Mouse (Mus musculus): ENCODE measurements around the gene Ror2. TPM values are rescaled to one million over a fixed set of nuclear protein-coding genes. Genes with fewer than 3 reads are reported as not detected.

Ror2 gene
- total RNA-seq, 1 experiment, result 15.1 TPM

DNA sequence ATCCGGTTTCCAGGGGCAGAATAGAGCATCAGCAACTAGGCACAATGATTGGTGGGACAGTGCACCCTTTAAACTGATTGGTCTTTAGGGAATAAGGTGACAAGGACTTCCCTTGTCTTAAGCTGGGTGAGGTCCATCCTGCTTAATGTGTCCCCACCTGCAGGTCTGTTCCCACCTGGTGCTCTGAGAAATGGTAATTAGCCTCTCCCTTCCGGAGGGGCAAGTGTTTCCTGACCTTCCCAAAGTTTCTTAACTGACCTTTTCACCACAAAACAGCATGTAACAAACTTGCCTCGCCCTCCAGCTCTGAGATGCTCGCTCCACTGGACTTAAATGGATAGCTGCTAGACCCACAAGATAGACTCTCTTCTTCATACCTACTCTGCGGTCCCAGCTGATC lies 101.8 kb downstream of the Ror2 start:
- Histone ChIP-seq H3K4me3 (ENCODE audit: insufficient read depth in 1 of 2, low read depth in 1 of 2, low read length in 2 of 2, poor library complexity in 1 of 2, severe bottlenecking in 1 of 2) (peak overlapping the region; percentile 49 to 54), H3K9ac (ENCODE audit: insufficient read depth, low read depth, low read length, poor library complexity, severe bottlenecking) (peak overlapping the region; percentile 31; the same call in 1 of the 2 replicates), H3K9me3 (ENCODE audit: control insufficient read depth, insufficient read depth, low read depth, low read length) (no peaks in the 10 kb centered on the region), H3K36me3 (ENCODE audit: control insufficient read depth, insufficient read depth, low read length, poor library complexity, severe bottlenecking) (peaks cover 7% of the 10 kb centered on the region; the same call in 1 of the 2 replicates), H3K27ac (ENCODE audit: insufficient read depth, low read depth, low read length, poor library complexity, severe bottlenecking) (peak overlapping the region; percentile 93), H3K4me1 (ENCODE audit: control insufficient read depth in 2 of 2, insufficient read depth in 2 of 2, low read length in 2 of 2, poor library complexity in 1 of 2) (peaks cover 8 to 35% of the 10 kb centered on the region in 2 experiments; a peak in 3 of 4 replicates)
- DNase-seq (ENCODE audit: low read depth, low spot score), result peak; percentile 65
- TF ChIP-seq ZC3H11A (IDR thresholded peaks at IDR 0.05; ENCODE audit: borderline replicate concordance, low read depth, low read length) (no peak), CHD2 (IDR thresholded peaks at IDR 0.05; ENCODE audit: low read depth, low read length) (no peak), MAFK (IDR thresholded peaks at IDR 0.05; ENCODE audit: insufficient read depth, low read depth, low read length) (no peak), HCFC1 (IDR thresholded peaks at IDR 0.05; ENCODE audit: borderline replicate concordance, insufficient read depth, low read length) (no peak), ZNF384 (IDR thresholded peaks at IDR 0.05; ENCODE audit: low read depth, low read length) (no peak)
- in situ Hi-C loops (cut with MboI; ENCODE audit: low sequenced_read_pairs in 2 of 2, unreplicated experiment in 2 of 2), result no loop called here

DNA sequence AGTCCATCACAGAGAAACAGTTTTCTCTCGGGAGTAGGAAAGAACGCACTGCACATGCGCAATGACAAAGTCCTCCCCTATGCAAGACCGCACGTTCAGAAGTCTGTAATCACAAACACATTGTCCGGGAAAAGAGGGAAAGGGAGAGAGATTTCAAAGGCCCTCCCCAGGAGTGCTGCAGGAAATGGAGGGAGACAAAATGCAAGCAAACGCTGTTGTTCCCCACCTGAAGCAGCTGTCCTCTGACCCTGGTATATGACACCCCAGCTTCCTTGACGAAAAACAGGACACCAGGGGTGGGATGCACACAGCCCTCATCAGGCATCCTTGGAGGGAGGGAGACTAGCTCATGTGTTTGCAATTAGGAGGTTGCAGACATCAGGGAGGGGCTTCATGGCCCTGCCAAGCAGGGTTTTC lies 102.8 kb downstream of the Ror2 start:
- Histone ChIP-seq H3K4me1 (ENCODE audit: control insufficient read depth in 2 of 2, insufficient read depth in 2 of 2, low read length in 2 of 2, poor library complexity in 1 of 2) (peaks cover 11 to 34% of the 10 kb centered on the region in 2 experiments; a peak in 3 of 4 replicates), H3K9me3 (ENCODE audit: control insufficient read depth, insufficient read depth, low read depth, low read length) (no peaks in the 10 kb centered on the region), H3K9ac (ENCODE audit: insufficient read depth, low read depth, low read length, poor library complexity, severe bottlenecking) (peak overlapping the region; percentile 41; the same call in 1 of the 2 replicates), H3K27ac (ENCODE audit: insufficient read depth, low read depth, low read length, poor library complexity, severe bottlenecking) (peak overlapping the region; percentile 93), H3K36me3 (ENCODE audit: control insufficient read depth, insufficient read depth, low read length, poor library complexity, severe bottlenecking) (peaks cover 7% of the 10 kb centered on the region; the same call in 1 of the 2 replicates), H3K4me3 (ENCODE audit: insufficient read depth in 1 of 2, low read depth in 1 of 2, low read length in 2 of 2, poor library complexity in 1 of 2, severe bottlenecking in 1 of 2) (no peak overlapping the region)
- no peak for DNase-seq (ENCODE audit: low read depth, low spot score)
- in situ Hi-C loops (cut with MboI; ENCODE audit: low sequenced_read_pairs in 2 of 2, unreplicated experiment in 2 of 2), result no loop called here
- TF ChIP-seq ZNF384 (IDR thresholded peaks at IDR 0.05; ENCODE audit: low read depth, low read length) (no peak), ZC3H11A (IDR thresholded peaks at IDR 0.05; ENCODE audit: borderline replicate concordance, low read depth, low read length) (no peak), MAFK (IDR thresholded peaks at IDR 0.05; ENCODE audit: insufficient read depth, low read depth, low read length) (no peak), HCFC1 (IDR thresholded peaks at IDR 0.05; ENCODE audit: borderline replicate concordance, insufficient read depth, low read length) (no peak), CHD2 (IDR thresholded peaks at IDR 0.05; ENCODE audit: low read depth, low read length) (no peak)

DNA sequence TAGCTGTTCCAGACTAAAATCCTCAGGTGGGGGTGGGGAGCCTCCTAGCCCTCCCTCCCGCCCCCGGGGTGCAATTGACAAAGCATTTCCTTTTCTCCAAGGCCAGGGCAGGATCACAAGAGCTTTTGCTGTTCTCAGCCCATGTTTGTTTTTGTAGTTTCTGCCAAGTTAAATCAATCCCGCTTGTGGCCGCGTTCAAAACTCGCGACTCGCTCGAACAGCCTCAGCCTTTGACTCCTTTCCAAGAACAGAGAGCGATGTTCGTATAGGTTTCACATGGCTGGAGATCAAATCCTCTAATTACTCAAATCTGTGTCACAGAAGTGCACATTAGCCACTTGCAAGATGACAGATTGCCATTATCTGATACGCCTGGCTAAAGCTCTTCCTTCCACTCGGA lies 107.3 kb downstream of the Ror2 start:
- Histone ChIP-seq H3K9ac (ENCODE audit: insufficient read depth, low read depth, low read length, poor library complexity, severe bottlenecking) (no peak overlapping the region), H3K27ac (ENCODE audit: insufficient read depth, low read depth, low read length, poor library complexity, severe bottlenecking) (peak overlapping the region; percentile 61), H3K9me3 (ENCODE audit: control insufficient read depth, insufficient read depth, low read depth, low read length) (no peaks in the 10 kb centered on the region), H3K36me3 (ENCODE audit: control insufficient read depth, insufficient read depth, low read length, poor library complexity, severe bottlenecking) (no peaks in the 10 kb centered on the region), H3K4me3 (ENCODE audit: insufficient read depth in 1 of 2, low read depth in 1 of 2, low read length in 2 of 2, poor library complexity in 1 of 2, severe bottlenecking in 1 of 2) (no peak overlapping the region), H3K4me1 (ENCODE audit: control insufficient read depth in 2 of 2, insufficient read depth in 2 of 2, low read length in 2 of 2, poor library complexity in 1 of 2) (peaks cover 11 to 60% of the 10 kb centered on the region in 2 experiments; a peak in 3 of 4 replicates)
- DNase-seq (ENCODE audit: low read depth, low spot score), result no peak
- TF ChIP-seq HCFC1 (IDR thresholded peaks at IDR 0.05; ENCODE audit: borderline replicate concordance, insufficient read depth, low read length), result no peak
- no peak for TF ChIP-seq ZC3H11A (IDR thresholded peaks at IDR 0.05; ENCODE audit: borderline replicate concordance, low read depth, low read length)
- TF ChIP-seq CHD2 (IDR thresholded peaks at IDR 0.05; ENCODE audit: low read depth, low read length), result no peak
- TF ChIP-seq ZNF384 (IDR thresholded peaks at IDR 0.05; ENCODE audit: low read depth, low read length), result no peak
- TF ChIP-seq MAFK (IDR thresholded peaks at IDR 0.05; ENCODE audit: insufficient read depth, low read depth, low read length), result no peak
- in situ Hi-C loops (cut with MboI; ENCODE audit: low sequenced_read_pairs in 2 of 2, unreplicated experiment in 2 of 2), result no loop called here

DNA sequence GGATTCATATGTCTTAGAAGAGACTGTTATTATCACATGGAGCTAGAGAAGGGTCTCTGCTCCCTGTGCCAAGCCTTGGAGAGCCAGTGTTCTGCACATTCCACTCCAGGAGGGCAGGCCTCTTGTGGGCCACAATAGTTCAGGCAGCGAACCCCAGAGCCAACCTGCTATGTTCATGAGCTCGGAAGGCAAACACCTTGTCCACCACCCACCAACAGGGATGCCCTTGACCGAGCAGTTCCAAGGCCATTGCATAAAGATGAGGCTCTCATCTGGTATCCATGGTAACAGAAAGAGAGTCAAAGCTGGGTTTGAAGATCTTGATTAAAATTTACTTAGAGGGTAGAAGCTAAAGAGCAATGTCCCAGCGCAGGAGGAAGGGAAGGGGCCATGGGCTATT lies 107.8 kb downstream of the Ror2 start:
- Histone ChIP-seq H3K9me3 (ENCODE audit: control insufficient read depth, insufficient read depth, low read depth, low read length) (no peaks in the 10 kb centered on the region), H3K9ac (ENCODE audit: insufficient read depth, low read depth, low read length, poor library complexity, severe bottlenecking) (no peak overlapping the region), H3K36me3 (ENCODE audit: control insufficient read depth, insufficient read depth, low read length, poor library complexity, severe bottlenecking) (no peaks in the 10 kb centered on the region), H3K27ac (ENCODE audit: insufficient read depth, low read depth, low read length, poor library complexity, severe bottlenecking) (no peak overlapping the region; the same call in 1 of the 2 replicates), H3K4me1 (ENCODE audit: control insufficient read depth in 2 of 2, insufficient read depth in 2 of 2, low read length in 2 of 2, poor library complexity in 1 of 2) (peaks cover 11 to 57% of the 10 kb centered on the region in 2 experiments; a peak in 3 of 4 replicates), H3K4me3 (ENCODE audit: insufficient read depth in 1 of 2, low read depth in 1 of 2, low read length in 2 of 2, poor library complexity in 1 of 2, severe bottlenecking in 1 of 2) (no peak overlapping the region)
- in situ Hi-C loops (cut with MboI; ENCODE audit: low sequenced_read_pairs in 2 of 2, unreplicated experiment in 2 of 2), result no loop called here
- no peak for DNase-seq (ENCODE audit: low read depth, low spot score)
- no peak for TF ChIP-seq HCFC1 (IDR thresholded peaks at IDR 0.05; ENCODE audit: borderline replicate concordance, insufficient read depth, low read length)
- TF ChIP-seq ZNF384 (IDR thresholded peaks at IDR 0.05; ENCODE audit: low read depth, low read length), result no peak
- no peak for TF ChIP-seq MAFK (IDR thresholded peaks at IDR 0.05; ENCODE audit: insufficient read depth, low read depth, low read length)
- TF ChIP-seq CHD2 (IDR thresholded peaks at IDR 0.05; ENCODE audit: low read depth, low read length), result no peak
- TF ChIP-seq ZC3H11A (IDR thresholded peaks at IDR 0.05; ENCODE audit: borderline replicate concordance, low read depth, low read length), result no peak

All from ES-E14 (cell line).